Mouse (Mus musculus) stomach, postnatal 0 days (tissue): ENCODE data around the gene Tatdn3. TPM values are rescaled to one million over a fixed set of nuclear protein-coding genes. Genes with fewer than 3 reads are reported as not detected.

Experiments used
- ATAC-seq: fragments of 200-750 bp; cut with Nextera tagmentation; 2 replicates; pipeline ENCODE4 v1.8.0; 2017; ENCODE audit not compliant: low FRiP score, low TSS enrichment
- DNase-seq: peaks from one replicate; pipeline ENCODE4 v3.0.0-alpha.2; 2016; ENCODE audit warnings: low spot score
- H3K27ac ChIP-seq: fragments of 300-500 bp; sonication (generic); replicated peaks from 2 replicates; pipeline ENCODE4 v1.5.1; 2014; ENCODE audit warnings: mild to moderate bottlenecking, control low read depth
- H3K27me3 ChIP-seq: fragments of 300-500 bp; sonication (generic); 2 replicates; pipeline ENCODE4 v1.6.1; 2014; ENCODE audit warnings: low read length; ENCODE audit not compliant: control insufficient read depth, insufficient read depth
- H3K36me3 ChIP-seq: fragments of 300-500 bp; sonication (generic); 2 replicates; pipeline ENCODE4 v1.6.1; 2014; ENCODE audit warnings: low read length, mixed read lengths; ENCODE audit not compliant: control insufficient read depth, insufficient read depth
- H3K4me1 ChIP-seq: fragments of 300-500 bp; sonication (generic); replicated peaks from 2 replicates; pipeline ENCODE4 v1.6.1; 2014; ENCODE audit warnings: antibody characterized with exemption; ENCODE audit not compliant: control insufficient read depth, insufficient read depth
- H3K4me2 ChIP-seq: fragments of 300-500 bp; sonication (generic); replicated peaks from 2 replicates; pipeline ENCODE4 v1.6.1; 2014; ENCODE audit warnings: low read depth, mild to moderate bottlenecking, control low read depth, moderate library complexity
- H3K4me3 ChIP-seq: fragments of 300-500 bp; sonication (generic); 2 replicates; pipeline ENCODE4 v1.5.1; 2014; ENCODE audit warnings: low read depth, low read length, control low read depth
- H3K9ac ChIP-seq: fragments of 300-500 bp; sonication (generic); 2 replicates; pipeline ENCODE4 v1.6.1; 2014; ENCODE audit warnings: mild to moderate bottlenecking, low read length, control low read depth, mixed read lengths
- H3K9me3 ChIP-seq: fragments of 300-500 bp; sonication (generic); 2 replicates; pipeline ENCODE4 v1.6.1; 2016; ENCODE audit warnings: low read length; ENCODE audit not compliant: control insufficient read depth
- CTCF ChIP-seq: IDR thresholded peaks from 2 replicates; pipeline ENCODE4 v1.5.1; 2016; ENCODE audit warnings: antibody characterized with exemption, low read depth, mild to moderate bottlenecking, moderate library complexity
- EP300 ChIP-seq: optimal IDR thresholded peaks from 2 replicates; pipeline ENCODE3; 2016; ENCODE audit warnings: antibody characterized with exemption
- WGBS: fragments of 180-500 bp; shearing (Covaris S2); extraction: QIAGEN DNeasy Blood & Tissue Kit; methylation state at CpG from one replicate; pipeline ENCODE4 v1.1.7; 2014; 5-methylcytosine and 5-hydroxymethylcytosine counted together
- polyA plus RNA-seq: library from polyadenylated mRNA; unstranded; fragments of >200 nt; fragmentation: Nextera tagmentation; extraction: Ambion mirVana; gene quantifications from 2 replicates; pipeline ENCODE4 v1.2.1, GENCODE M21; 2015

The Tatdn3 gene
- polyA plus RNA-seq, 1 experiment from 2014 or later: 8.9 TPM

DNA sequence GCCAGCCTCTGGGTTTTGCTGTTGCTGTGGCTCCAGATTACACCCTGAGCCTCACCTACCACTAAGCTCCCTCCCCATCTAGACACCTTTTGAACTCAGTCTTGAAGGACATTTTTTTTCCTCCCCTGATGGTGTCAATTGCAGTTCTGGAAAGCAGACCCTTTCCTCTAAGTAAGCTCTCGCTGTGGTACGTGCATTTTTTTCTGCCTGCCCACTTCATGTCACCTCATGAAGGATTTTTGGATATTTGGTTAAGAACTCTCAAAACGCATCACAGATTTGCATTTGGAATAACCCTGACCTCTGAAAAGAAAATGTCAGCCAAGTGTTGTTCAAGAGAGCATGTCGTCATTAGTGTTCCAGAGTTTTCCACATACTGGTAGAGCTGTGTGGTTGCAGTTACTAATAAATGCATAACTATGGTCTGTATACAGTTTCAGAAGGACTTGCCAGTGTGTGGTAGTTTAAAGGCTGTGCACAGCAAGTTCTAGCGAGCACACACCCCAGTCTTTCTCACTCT lies 37.1 kb upstream of the Tatdn3 start:
- Histone ChIP-seq H3K4me3 (no peak overlapping the region), H3K9me3 (no peaks in the 10 kb centered on the region), H3K27me3 (no peaks in the 10 kb centered on the region), H3K4me1 (no peaks in the 10 kb centered on the region), H3K4me2 (no peak overlapping the region), H3K9ac (no peak overlapping the region), H3K36me3 (no peaks in the 10 kb centered on the region), H3K27ac (no peak overlapping the region)
- ATAC-seq: no peak
- no peak for DNase-seq
- 60% methylated on average over 5 of the region's 5 CpGs for WGBS
- TF ChIP-seq EP300 (no peak), CTCF (no peak)

DNA sequence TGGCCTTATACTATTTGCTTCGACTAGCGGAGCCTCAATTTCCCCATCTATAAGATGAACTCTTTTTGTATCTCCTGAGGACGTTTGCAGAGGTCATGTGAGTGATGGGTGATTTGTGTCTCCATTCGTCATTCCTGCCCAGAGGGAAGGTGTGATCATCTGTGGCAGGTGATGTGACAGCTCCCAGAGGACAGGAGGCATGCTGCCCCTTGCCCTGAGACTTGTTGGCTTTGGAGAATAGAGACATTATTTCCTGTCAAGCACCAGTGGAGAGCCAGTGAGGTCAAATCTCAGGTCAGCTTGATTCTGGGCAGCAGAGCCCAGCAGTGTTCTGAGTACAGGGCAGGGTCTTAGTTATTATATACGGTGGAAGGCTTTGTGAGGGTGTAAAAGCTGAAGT lies 36.4 kb upstream of the Tatdn3 start:
- H3K27me3 ChIP-seq: no peaks in the 10 kb centered on the region
- peak overlapping the region; percentile 98; the same call in 1 of the 2 replicates for H3K4me2 ChIP-seq
- 40% methylated on average over 5 of the region's 5 CpGs for WGBS
- DNase-seq (no peak), ATAC-seq (no peak)
- H3K9me3 ChIP-seq: no peaks in the 10 kb centered on the region
- H3K36me3 ChIP-seq: no peaks in the 10 kb centered on the region
- no peak for TF ChIP-seq CTCF
- TF ChIP-seq EP300: no peak
- no peak overlapping the region for H3K9ac ChIP-seq
- H3K4me1 ChIP-seq: no peaks in the 10 kb centered on the region
- no peak overlapping the region for H3K27ac ChIP-seq
- H3K4me3 ChIP-seq: no peak overlapping the region

DNA sequence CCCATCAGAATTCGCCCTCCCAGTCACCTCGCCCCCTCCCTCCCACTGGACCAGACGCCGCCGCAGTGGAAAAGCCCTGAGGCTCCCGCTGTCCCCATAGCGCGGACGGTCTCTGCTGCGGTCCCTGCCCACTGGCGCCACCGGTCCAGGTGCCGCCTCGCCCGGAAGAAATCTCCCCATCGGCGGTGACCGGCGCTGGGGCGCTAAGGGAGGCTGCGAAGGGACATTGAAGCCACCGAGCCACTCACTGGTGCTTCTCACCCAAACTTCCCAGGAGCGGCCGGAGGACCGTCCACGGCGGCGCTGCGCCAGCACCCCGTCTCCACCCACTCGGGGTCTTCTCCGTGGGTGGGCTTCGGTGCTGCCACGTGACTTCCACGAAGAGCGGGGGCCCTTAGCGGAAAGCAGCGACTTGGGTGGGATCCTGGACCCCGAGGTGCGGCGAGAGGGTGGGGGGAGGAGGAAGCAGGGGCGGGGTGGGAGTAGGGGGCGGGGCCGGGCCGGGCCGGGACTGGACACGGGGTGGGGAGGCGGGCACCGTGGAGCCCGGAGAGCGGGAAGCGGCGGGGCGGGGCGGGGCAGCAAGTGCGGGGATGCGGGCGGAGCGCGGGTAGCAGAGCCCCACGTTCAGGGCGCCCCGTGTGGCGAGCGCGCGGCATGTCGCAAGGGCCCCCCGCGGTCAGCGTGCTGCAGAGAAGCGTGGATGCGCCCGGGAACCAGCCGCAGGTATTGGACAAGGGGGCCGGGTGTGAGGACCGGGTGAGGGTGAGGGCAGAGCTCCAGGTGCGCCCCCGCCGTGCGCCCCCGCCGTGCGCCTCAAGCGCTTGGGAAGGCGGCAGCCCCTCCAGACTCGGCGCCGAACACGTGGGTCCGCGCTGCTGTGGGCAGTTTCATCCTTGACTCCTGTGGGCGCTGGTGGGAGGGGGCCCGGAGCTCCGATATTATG lies 35.3 kb upstream of the Tatdn3 start, which contains the start of gene Batf3:
Gene Batf3 (plus strand): TSS at position 46 of the 946 bp plus-strand sequence.
- WGBS: under 1% methylated on average over 62 of the region's 95 CpGs
- Histone ChIP-seq H3K4me1 (no peaks in the 10 kb centered on the region), H3K4me2 (peak within 1 kb of the TSS; percentile 98), H3K27me3 (no peaks in the 10 kb centered on the region), H3K9ac (peak within 1 kb of the TSS; percentile 54), H3K27ac (no peak within 1 kb of the TSS), H3K4me3 (peak within 1 kb of the TSS; percentile 51), H3K36me3 (no peaks in the 10 kb centered on the region), H3K9me3 (no peaks in the 10 kb centered on the region)
- TF ChIP-seq CTCF (peak; percentile 58), EP300 (no peak)
- peak; percentile 65 for DNase-seq
- peak; percentile 59; the same call in 1 of the 2 replicates for ATAC-seq

DNA sequence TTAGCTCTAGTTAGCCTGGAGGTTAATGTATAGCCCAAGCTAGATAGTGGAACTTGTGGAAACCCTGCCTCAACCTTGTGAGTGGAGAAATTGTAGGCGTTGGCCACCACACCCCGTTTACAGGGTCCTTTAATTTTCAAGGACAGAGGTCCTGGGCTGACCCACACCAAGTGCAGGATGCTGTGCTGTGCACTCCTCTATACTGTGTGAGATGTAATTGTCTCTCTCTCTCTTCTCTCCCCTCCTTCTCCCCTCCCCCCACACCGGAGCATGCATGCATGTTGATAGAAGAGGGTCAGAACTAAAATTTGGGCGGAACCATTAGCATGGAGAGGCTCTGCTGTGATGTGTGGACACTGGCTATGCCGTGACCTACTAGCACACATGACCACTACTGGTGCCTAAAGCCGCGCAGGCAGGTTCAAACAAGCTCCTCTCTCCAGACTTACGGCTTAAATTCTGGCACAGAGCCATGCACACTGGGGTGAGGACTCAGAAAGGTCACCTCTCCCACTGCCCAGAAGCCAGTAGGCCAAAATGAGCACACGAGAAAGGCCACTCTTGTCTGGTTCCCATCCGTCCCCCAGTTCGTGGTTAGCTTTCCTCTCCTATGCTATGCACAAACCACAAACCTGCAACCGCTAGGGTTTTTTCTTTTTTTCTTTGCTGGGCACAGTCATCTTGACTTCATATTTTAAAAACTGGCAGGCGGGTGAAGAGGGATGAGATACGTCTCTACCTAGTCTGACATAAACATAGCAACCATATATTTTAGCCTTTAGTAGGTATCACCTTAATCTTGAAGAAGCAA lies 34.3 kb upstream of the Tatdn3 start:
- Histone ChIP-seq H3K4me3 (peak overlapping the region; percentile 51; the same call in 1 of the 2 replicates), H3K27me3 (no peaks in the 10 kb centered on the region), H3K4me1 (no peaks in the 10 kb centered on the region), H3K9me3 (no peaks in the 10 kb centered on the region), H3K27ac (no peak overlapping the region), H3K9ac (peak overlapping the region; percentile 54; the same call in 1 of the 2 replicates), H3K36me3 (no peaks in the 10 kb centered on the region), H3K4me2 (peak overlapping the region; percentile 98)
- TF ChIP-seq EP300 (no peak), CTCF (no peak)
- no peak for ATAC-seq
- 34% methylated on average over 14 of the region's 14 CpGs for WGBS
- no peak for DNase-seq

DNA sequence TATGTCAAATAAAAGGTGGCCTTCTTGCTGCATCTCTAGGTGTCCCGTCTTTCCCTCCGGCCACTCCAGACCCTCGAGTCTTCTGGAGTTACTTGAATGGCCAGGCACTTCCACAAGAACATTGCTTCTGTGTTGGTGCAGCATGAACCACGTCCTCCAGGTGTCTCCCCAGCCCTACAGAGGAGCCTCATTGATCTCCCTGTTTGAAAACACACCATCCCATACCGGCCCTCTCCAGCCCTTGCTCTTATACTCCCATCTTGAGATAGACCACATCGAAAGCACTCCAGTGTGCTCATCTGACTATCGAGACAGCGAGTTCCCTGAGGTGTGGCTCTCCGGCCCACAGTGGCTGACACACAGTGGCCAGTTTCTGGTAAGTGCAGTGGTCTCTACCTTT lies 32.3 kb upstream of the Tatdn3 start:
- no peak overlapping the region for H3K4me3 ChIP-seq
- H3K4me1 ChIP-seq: no peaks in the 10 kb centered on the region
- peak; percentile 70 for TF ChIP-seq CTCF
- TF ChIP-seq EP300: no peak
- DNase-seq: peak; percentile 27
- WGBS: 75% methylated on average over 9 of the region's 9 CpGs
- no peaks in the 10 kb centered on the region for H3K9me3 ChIP-seq
- no peak overlapping the region for H3K9ac ChIP-seq
- H3K27ac ChIP-seq: no peak overlapping the region
- H3K36me3 ChIP-seq: no peaks in the 10 kb centered on the region
- ATAC-seq: no peak
- no peaks in the 10 kb centered on the region for H3K27me3 ChIP-seq
- H3K4me2 ChIP-seq: no peak overlapping the region
